Mouse (Mus musculus) intestine, postnatal 0 days (tissue): ENCODE data around the gene 4930590J08Rik. TPM values are rescaled to one million over a fixed set of nuclear protein-coding genes. Genes with fewer than 3 reads are reported as not detected.
"Not testable (repeated sequence)": the region's sequence is repeated elsewhere in the genome, so short reads cannot be mapped to it uniquely, and the experiment has no call there.

Experiments
- ATAC-seq: fragments of 200-750 bp; cut with Nextera tagmentation; 2 replicates; pipeline ENCODE4 v1.8.0; 2017; ENCODE audit warnings: mild to moderate bottlenecking, moderate TSS enrichment, moderate library complexity
- H3K27ac ChIP-seq: fragments of 300-500 bp; sonication (generic); 2 replicates; pipeline ENCODE4 v1.5.1; 2014; ENCODE audit warnings: mild to moderate bottlenecking, low read depth, low read length, moderate library complexity
- H3K27me3 ChIP-seq: fragments of 300-500 bp; sonication (generic); replicated peaks from 2 replicates; pipeline ENCODE4 v1.6.1; 2014; ENCODE audit warnings: low read length, mixed read lengths; ENCODE audit not compliant: control insufficient read depth, insufficient read depth
- H3K36me3 ChIP-seq: fragments of 300-500 bp; sonication (generic); 2 replicates; pipeline ENCODE4 v1.6.1; 2014; ENCODE audit warnings: mild to moderate bottlenecking, moderate library complexity; ENCODE audit not compliant: control insufficient read depth, insufficient read depth
- H3K4me1 ChIP-seq: fragments of 300-500 bp; sonication (generic); replicated peaks from 2 replicates; pipeline ENCODE4 v1.6.1; 2014; ENCODE audit warnings: antibody characterized with exemption, low read length, mixed read lengths; ENCODE audit not compliant: control insufficient read depth, insufficient read depth
- H3K4me2 ChIP-seq: fragments of 300-500 bp; sonication (generic); replicated peaks from 2 replicates; pipeline ENCODE4 v1.6.1; 2014; ENCODE audit warnings: low read depth, mild to moderate bottlenecking, moderate library complexity
- H3K4me3 ChIP-seq: fragments of 300-500 bp; sonication (generic); 2 replicates; pipeline ENCODE4 v1.5.1; 2014; ENCODE audit warnings: low read depth, low read length
- H3K9ac ChIP-seq: fragments of 300-500 bp; sonication (generic); 2 replicates; pipeline ENCODE4 v1.6.1; 2014; ENCODE audit warnings: mild to moderate bottlenecking, low read depth, low read length
- H3K9me3 ChIP-seq: fragments of 300-500 bp; sonication (generic); 2 replicates; pipeline ENCODE4 v1.6.1; 2016; ENCODE audit warnings: mixed run types; ENCODE audit not compliant: control insufficient read depth
- CTCF ChIP-seq: sonication (generic); IDR thresholded peaks from 2 replicates; pipeline ENCODE4 v1.5.1; 2016; ENCODE audit warnings: low read depth, mild to moderate bottlenecking, control low read depth, antibody characterized with exemption, moderate library complexity
- WGBS: fragments of 180-500 bp; shearing (Covaris S2); extraction: QIAGEN DNeasy Blood & Tissue Kit; methylation state at CpG from one replicate; pipeline ENCODE4 v1.1.7; 2014; 5-methylcytosine and 5-hydroxymethylcytosine counted together
- polyA plus RNA-seq: library from polyadenylated mRNA; unstranded; fragments of >200 nt; fragmentation: Nextera tagmentation; extraction: Ambion mirVana; gene quantifications from 2 replicates; pipeline ENCODE4 v1.2.1, GENCODE M21; 2015

4930590J08Rik gene
- polyA plus RNA-seq, 1 experiment from 2014 or later, result 0.16 TPM

DNA sequence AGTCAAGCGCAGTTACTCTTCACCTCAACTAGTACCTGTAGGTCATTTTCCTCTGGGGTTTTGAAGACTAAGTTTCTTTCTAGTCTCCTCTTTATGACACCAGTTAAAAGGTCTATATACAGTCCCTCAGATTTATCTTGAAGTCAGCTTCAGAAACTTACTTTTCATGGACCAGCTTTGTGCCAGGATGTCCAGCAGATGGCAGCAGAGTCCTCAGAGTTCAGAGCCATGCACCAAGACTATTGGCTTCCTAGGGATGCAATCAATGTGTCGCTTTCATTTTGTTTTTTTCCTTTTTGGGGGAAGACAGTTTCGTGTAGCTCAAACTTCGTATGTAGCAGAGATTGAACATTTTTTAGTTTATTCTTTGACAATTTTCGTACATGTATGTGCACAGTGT lies 1.1 kb upstream of the 4930590J08Rik start:
- WGBS, result 35% methylated on average over 5 of the region's 5 CpGs
- Histone ChIP-seq H3K4me3 (no peak overlapping the region), H3K36me3 (peaks cover 43% of the 10 kb centered on the region), H3K4me2 (no peak overlapping the region), H3K27me3 (no peaks in the 10 kb centered on the region), H3K27ac (no peak overlapping the region), H3K9me3 (no peaks in the 10 kb centered on the region), H3K9ac (no peak overlapping the region), H3K4me1 (no peaks in the 10 kb centered on the region)
- peak; percentile 54; the same call in 1 of the 2 replicates for ATAC-seq
- peak; percentile 96 for TF ChIP-seq CTCF

- Histone ChIP-seq H3K27ac (no peak overlapping the region), H3K4me2 (no peak overlapping the region), H3K27me3 (no peaks in the 10 kb centered on the region), H3K4me3 (no peak overlapping the region), H3K36me3 (no peaks in the 10 kb centered on the region), H3K9me3 (no peaks in the 10 kb centered on the region), H3K4me1 (no peaks in the 10 kb centered on the region), H3K9ac (no peak overlapping the region)
- no peak for ATAC-seq
- TF ChIP-seq CTCF, result no peak
- 87% methylated on average over 10 of the region's 10 CpGs for WGBS
These were observed 11.4 kb downstream of the 4930590J08Rik start for GRCm38 (mm10) chr6:91914011-91914410.

DNA sequence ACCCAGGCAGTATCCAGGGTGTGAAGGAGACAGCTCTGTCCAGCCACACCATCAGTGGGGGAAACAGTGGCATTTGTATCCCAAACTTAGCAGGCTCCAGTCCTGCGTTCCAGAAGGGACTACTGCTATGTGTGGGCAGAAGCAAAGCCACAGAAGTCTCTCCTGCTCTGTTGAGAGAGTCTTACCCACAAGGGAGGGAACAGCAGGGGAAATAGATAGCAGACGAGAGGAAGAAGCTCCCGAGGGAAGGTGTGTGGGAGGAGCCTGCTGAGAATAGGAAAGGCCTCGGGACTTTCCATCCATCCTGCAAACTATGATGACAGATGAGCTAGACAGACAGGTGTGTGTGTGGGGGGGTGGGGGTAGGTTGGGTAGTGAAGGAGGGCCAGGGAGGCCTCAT lies 14.7 kb downstream of the 4930590J08Rik start:
- Histone ChIP-seq H3K9me3 (no peaks in the 10 kb centered on the region), H3K4me1 (no peaks in the 10 kb centered on the region), H3K27me3 (no peaks in the 10 kb centered on the region), H3K4me2 (no peak overlapping the region), H3K4me3 (no peak overlapping the region), H3K9ac (no peak overlapping the region), H3K36me3 (no peaks in the 10 kb centered on the region), H3K27ac (no peak overlapping the region)
- TF ChIP-seq CTCF, result no peak
- WGBS, result 25% methylated on average over 4 of the region's 4 CpGs
- ATAC-seq, result no peak

- ATAC-seq, result no peak
- 85% methylated on average over 11 of the region's 11 CpGs for WGBS
These were observed 15.1 kb downstream of the 4930590J08Rik start for GRCm38 (mm10) chr6:91917716-91918115.

GRCm38 (mm10) chr6:91931231-91931630 lies 28.6 kb downstream of the 4930590J08Rik start:
- H3K27ac ChIP-seq, result no peak overlapping the region
- no peaks in the 10 kb centered on the region for H3K27me3 ChIP-seq
- no peaks in the 10 kb centered on the region for H3K36me3 ChIP-seq
- H3K9me3 ChIP-seq, result no peaks in the 10 kb centered on the region
- 56% methylated on average over 5 of the region's 5 CpGs for WGBS
- no peak for ATAC-seq
- no peak overlapping the region for H3K4me3 ChIP-seq
- no peaks in the 10 kb centered on the region for H3K4me1 ChIP-seq
- no peak overlapping the region for H3K9ac ChIP-seq
- TF ChIP-seq CTCF, result no peak
- no peak overlapping the region for H3K4me2 ChIP-seq

More at GRCm38 (mm10) chr6:91917716-91918115, 15.1 kb downstream of the 4930590J08Rik start:
- no peaks in the 10 kb centered on the region for H3K9me3 ChIP-seq
- no peak overlapping the region for H3K27ac ChIP-seq
- no peaks in the 10 kb centered on the region for H3K27me3 ChIP-seq
- no peaks in the 10 kb centered on the region for H3K36me3 ChIP-seq
- H3K4me2 ChIP-seq, result no peak overlapping the region
- H3K4me3 ChIP-seq, result no peak overlapping the region
- H3K4me1 ChIP-seq, result no peaks in the 10 kb centered on the region
- H3K9ac ChIP-seq, result no peak overlapping the region
- TF ChIP-seq CTCF, result no peak

DNA sequence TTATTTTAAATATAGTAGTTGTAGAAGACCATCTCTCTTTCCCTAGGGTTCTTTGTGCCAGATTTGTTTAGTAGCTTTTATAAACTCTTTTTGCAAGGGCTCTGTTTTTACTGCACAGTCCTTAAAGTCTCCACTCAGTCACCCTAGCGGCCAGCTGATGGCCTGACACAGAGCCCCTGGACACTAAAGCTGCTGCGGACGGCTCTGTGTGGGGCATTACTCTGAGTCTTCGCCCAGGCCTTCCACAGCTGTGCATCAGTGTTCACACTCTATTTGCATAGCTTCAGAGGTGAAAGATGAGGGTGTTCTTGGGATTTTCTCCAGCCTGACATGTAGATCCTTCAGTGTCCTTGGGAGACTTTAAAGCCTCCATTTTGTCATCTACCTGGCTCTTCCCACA lies 35.9 kb downstream of the 4930590J08Rik start:
- Histone ChIP-seq H3K27me3 (no peaks in the 10 kb centered on the region), H3K4me3 (no peak overlapping the region), H3K36me3 (no peaks in the 10 kb centered on the region), H3K4me2 (no peak overlapping the region), H3K9me3 (no peaks in the 10 kb centered on the region), H3K9ac (no peak overlapping the region), H3K27ac (no peak overlapping the region), H3K4me1 (no peaks in the 10 kb centered on the region)
- ATAC-seq, result no peak
- TF ChIP-seq CTCF, result no peak
- WGBS, result 57% methylated on average over 4 of the region's 4 CpGs

DNA sequence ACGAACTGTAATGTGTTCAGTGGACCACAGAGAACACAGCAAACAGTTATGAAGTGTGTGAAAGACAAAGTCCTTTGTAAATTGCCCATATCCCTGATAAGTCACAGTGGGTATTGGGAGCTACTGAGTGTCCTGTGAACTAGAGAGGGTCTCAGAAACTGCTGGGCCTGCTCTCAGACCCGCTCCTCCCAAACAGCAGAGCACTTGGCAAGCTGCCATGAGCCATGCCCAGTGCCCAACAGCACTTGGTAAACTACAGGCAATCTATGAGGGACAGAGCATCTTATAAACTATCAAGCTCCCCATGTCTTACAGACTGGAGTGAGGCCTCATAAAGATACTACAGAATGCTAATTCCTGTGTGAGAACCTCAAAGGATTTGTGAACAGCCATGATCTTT lies 45.8 kb downstream of the 4930590J08Rik start:
- no peaks in the 10 kb centered on the region for H3K27me3 ChIP-seq
- no peaks in the 10 kb centered on the region for H3K9me3 ChIP-seq
- H3K36me3 ChIP-seq, result no peaks in the 10 kb centered on the region
- ATAC-seq, result no peak
- TF ChIP-seq CTCF, result no peak
- H3K27ac ChIP-seq, result no peak overlapping the region
- H3K4me3 ChIP-seq, result no peak overlapping the region
- H3K4me2 ChIP-seq, result no peak overlapping the region
- WGBS, result 58% methylated on average over 2 of the region's 2 CpGs
- no peaks in the 10 kb centered on the region for H3K4me1 ChIP-seq
- H3K9ac ChIP-seq, result no peak overlapping the region

GRCm38 (mm10) chr6:91958015-91958414 lies 55.4 kb downstream of the 4930590J08Rik start:
- not testable (repeated sequence) for H3K4me1 ChIP-seq, H3K4me3 ChIP-seq, H3K36me3 ChIP-seq, H3K27me3 ChIP-seq, ATAC-seq, H3K27ac ChIP-seq, H3K9ac ChIP-seq, H3K9me3 ChIP-seq, H3K4me2 ChIP-seq
- 14% methylated on average over 1 of the region's 8 CpGs for WGBS
